In genomic region chrX:101889384-101889783, GRCm38 (mm10) we compare ENCODE assay signal across 17 mouse cellular contexts. TPM values are rescaled to one million over a fixed set of nuclear protein-coding genes. Genes with fewer than 3 reads are reported as not detected.
DNase-seq lines count a peak whose midpoint lies in the region; ATAC-seq and TF ChIP-seq lines count a peak whose summit lies in the region.
"Had no signal": no experiment of that assay in that cellular context is flagged by ENCODE, and none has a peak within 500 bp of the region (broad histone marks: within the 10 kb centered on the region; RNA-seq: fewer than 3 reads in every experiment).

No protein-coding gene starts in this region.

- no peak for ATAC-seq in megakaryocyte-erythroid progenitor cell, adult 5-6 weeks (replicated peaks; ENCODE audit: low FRiP score, low TSS enrichment, poor library complexity, severe bottlenecking)
- ATAC-seq: midbrain, embryonic 13.5 days had no signal

- no peak overlapping the region for H3ac ChIP-seq in C2C12 (ENCODE audit: control insufficient read depth, insufficient read length, low read depth)

- no peaks in the 10 kb centered on the region for H3K79me3 ChIP-seq in C2C12 (ENCODE audit: low read depth)

- no peaks in the 10 kb centered on the region for H3K79me2 ChIP-seq in C2C12 (ENCODE audit: control insufficient read depth, insufficient read depth)

- H3K4me1 ChIP-seq in heart, embryonic 10.5 days = peaks cover 23% of the 10 kb centered on the region
- H3K4me1 ChIP-seq: embryonic facial prominence, embryonic 15.5 days; forebrain, embryonic 12.5 days; midbrain, embryonic 13.5 days had no signal

- peaks cover 16% of the 10 kb centered on the region; the same call in 1 of the 2 replicates for H3K27me3 ChIP-seq in heart, embryonic 10.5 days (ENCODE audit: insufficient read depth, poor library complexity, severe bottlenecking)
- no peaks in the 10 kb centered on the region for H3K27me3 ChIP-seq in C2C12 (ENCODE audit: control insufficient read depth, insufficient read depth, insufficient read length)
- H3K27me3 ChIP-seq: CH12.LX had no signal

- DNase-seq in heart, postnatal 4 days = peak; percentile 19
- no peak for DNase-seq in heart, embryonic 10.5 days (ENCODE audit: low spot score)
- DNase-seq in adipocyte (ENCODE audit: low spot score) = peak; percentile 71
- DNase-seq in kidney, postnatal 36 days = peak; percentile 65 to 69
- no peak for DNase-seq in left cerebral cortex, adult 8-10 months (ENCODE audit: low spot score in 2 of 2)
- no peak for DNase-seq in right cerebral cortex, postnatal 10 days (ENCODE audit: low spot score in 2 of 2)
- DNase-seq: right cerebral cortex, adult 18-20 months; spleen, adult 18-20 months; thymus, postnatal 25 days had no signal

- 46% methylated on average over 4 of the region's 4 CpGs for WGBS in heart, embryonic 10.5 days

- no peak overlapping the region for H3K4me3 ChIP-seq in heart, embryonic 10.5 days
- no peak overlapping the region for H3K4me3 ChIP-seq in C2C12 (ENCODE audit: insufficient read depth, poor library complexity, severe bottlenecking)
- H3K4me3 ChIP-seq: embryonic facial prominence, embryonic 15.5 days; forebrain, embryonic 12.5 days; heart, adult 2 months; layer of hippocampus, adult 2 months; midbrain, embryonic 13.5 days had no signal

- H3K36me3 ChIP-seq in heart, embryonic 10.5 days = no peaks in the 10 kb centered on the region
- H3K36me3 ChIP-seq in C2C12 (ENCODE audit: control insufficient read depth, insufficient read depth) = no peaks in the 10 kb centered on the region
- H3K36me3 ChIP-seq: embryonic facial prominence, embryonic 15.5 days; forebrain, embryonic 12.5 days; midbrain, embryonic 13.5 days had no signal

- H3K27ac ChIP-seq in heart, embryonic 10.5 days = no peak overlapping the region
- H3K27ac ChIP-seq: embryonic facial prominence, embryonic 15.5 days; forebrain, embryonic 12.5 days; heart, adult 2 months; layer of hippocampus, adult 2 months; midbrain, embryonic 13.5 days had no signal

- no peak for TF ChIP-seq CTCF in C2C12 (IDR thresholded peaks at IDR 0.05; ENCODE audit: control insufficient read depth, insufficient read depth, insufficient read length)

- H3K9me3 ChIP-seq in heart, embryonic 10.5 days = no peaks in the 10 kb centered on the region
- H3K9me3 ChIP-seq: embryonic facial prominence, embryonic 15.5 days; forebrain, embryonic 12.5 days; midbrain, embryonic 13.5 days had no signal

TF ChIP-seq in C2C12, 6 proteins besides CTCF, POLR2A, EP300 and RAD21:
- TF ChIP-seq USF1 (IDR thresholded peaks at IDR 0.05; ENCODE audit: low read depth) (no peak), MAX (IDR thresholded peaks at IDR 0.05) (peak; percentile 34)
TF ChIP-seq in C2C12: peak in this region for 1.

RNA-seq across cellular contexts. Expression of gene Nhsl2, which starts 40.2 kb away (rescaled TPM):
- 1 to 10 TPM; 7.8 to 8.4 TPM for total RNA-seq in heart, postnatal 4 days (2021)
- 30.5 and 33.7 TPM in 2 replicates for polyA plus RNA-seq in heart, embryonic 10.5 days (2016; fragmentation: Nextera tagmentation; extraction: Ambion mirVana)
- 0.26 TPM for polyA plus RNA-seq in C2C12 (2012; fragmentation: generic; extraction: Trizol)
- total RNA-seq in megakaryocyte-erythroid progenitor cell, adult 5-6 weeks (2014; fragmentation: Nextera tagmentation) = 5.7 and 6.1 TPM in 2 replicates
- 1.0 and 5.7 TPM in 2 replicates for total RNA-seq in megakaryocyte-erythroid progenitor cell, adult 5-6 weeks (2017)
- 10 to 100 TPM; 36.2 to 44.7 (median 41.9) TPM for total RNA-seq in left cerebral cortex, adult 8-10 months (2022)

Comparison
In these comparisons a context has a peak if more than half of its experiments do, and no peak if none do; other contexts are left out.
1. DNase-seq: peak in heart, postnatal 4 days (single experiment), adipocyte (single experiment) and kidney, postnatal 36 days (2 of 2); none in heart, embryonic 10.5 days (single experiment), left cerebral cortex, adult 8-10 months (0 of 2) and right cerebral cortex, postnatal 10 days (0 of 2).